Mouse (Mus musculus): Measurements from ENCODE around the gene Gm17324.
"Not testable (repeated sequence)": the region's sequence is repeated elsewhere in the genome, so short reads cannot be mapped to it uniquely, and the experiment has no call there.

The Gm17324 gene

DNA sequence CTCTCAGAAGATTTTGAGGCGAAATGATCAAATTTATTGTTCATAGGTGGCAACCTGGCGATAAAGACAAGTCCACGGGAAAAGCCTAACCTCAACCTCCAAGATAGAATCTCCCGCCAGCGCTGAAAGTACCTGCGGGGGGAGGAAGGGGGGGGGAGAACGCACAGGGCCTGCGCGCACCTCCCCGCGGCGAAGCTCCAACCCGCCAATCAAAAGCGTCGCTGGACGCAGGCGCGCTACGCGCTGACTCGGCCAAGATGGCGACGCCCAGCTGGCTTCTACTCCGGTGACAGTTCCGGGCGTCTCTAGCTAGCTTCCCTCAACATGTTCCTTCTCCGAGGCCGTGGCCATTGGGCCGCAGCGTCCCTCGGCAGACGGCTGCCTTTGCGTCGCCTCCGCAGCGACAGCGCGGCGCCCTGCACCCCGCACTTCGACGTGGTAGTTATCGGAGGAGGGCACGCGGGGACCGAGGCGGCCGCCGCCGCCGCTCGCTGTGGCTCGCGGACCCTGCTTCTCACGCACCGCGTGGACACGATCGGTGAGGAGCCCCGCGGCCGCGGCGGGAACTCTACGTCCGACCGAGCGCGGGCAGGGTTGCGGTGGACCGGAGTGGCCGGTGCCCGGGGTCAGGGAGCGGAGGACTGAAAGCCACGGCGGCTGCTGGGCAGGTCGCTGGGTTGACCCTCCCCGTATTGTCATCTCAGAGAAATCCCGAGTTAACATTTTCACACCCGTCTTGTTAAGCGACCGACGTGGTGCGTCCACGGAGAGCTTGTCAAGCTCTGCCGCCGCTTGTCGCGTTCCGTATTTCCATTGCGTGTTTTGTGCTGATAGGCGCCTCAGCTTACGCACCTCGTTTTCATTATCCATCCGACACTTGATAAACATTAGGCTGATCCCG, at the start of gene Gm17324, which contains the start of gene Mto1:
TSS of gene Gm17324 (minus strand) at position 814 of the 901 bp plus-strand sequence.
TSS of gene Mto1 (plus strand) at position 236 of the 901 bp plus-strand sequence.
- DNase-seq (ENCODE audit: low read depth, low spot score) = peak; percentile 91

DNA sequence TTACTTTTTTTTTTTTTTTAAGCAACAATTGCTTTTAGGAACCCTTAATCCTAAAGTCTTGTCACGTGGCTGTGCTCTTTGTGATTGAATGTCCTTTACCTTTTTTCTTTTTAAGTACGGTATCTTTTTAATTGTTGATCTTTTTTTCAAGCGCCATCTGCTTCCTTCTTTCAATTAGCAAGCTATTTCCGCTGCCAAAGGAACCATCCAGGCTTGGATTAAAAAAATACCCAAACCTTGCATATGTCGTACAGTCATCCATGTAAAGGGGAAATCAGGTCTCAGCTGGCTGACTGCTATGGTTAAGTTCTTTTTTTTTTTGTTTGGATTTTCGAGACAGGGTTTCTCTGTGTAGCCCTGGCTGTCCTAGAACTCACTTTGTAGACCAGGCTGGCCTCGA, 44.6 kb upstream of the Gm17324 start:
- DNase-seq (ENCODE audit: low read depth, low spot score) = no peak

DNA sequence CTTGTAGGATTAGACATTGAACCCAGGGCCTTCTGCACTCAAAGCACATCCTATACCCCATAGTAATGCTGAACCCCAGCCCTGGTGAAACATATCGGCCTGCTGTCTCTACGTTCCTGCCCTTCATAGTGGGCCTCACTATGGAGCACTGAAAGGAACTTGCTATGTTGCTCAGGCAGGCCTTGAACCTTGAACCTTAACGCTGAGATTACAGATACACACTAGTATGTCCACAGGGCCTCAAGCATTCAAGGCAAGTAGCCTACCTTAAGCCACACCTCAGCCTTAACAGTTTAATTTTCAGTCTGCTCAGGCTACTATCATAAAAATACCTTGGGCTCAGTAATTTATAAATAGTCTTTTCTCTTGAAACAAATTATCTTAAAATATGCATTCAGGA, 43.7 kb upstream of the Gm17324 start:
- no peak for DNase-seq (ENCODE audit: low read depth, low spot score)

DNA sequence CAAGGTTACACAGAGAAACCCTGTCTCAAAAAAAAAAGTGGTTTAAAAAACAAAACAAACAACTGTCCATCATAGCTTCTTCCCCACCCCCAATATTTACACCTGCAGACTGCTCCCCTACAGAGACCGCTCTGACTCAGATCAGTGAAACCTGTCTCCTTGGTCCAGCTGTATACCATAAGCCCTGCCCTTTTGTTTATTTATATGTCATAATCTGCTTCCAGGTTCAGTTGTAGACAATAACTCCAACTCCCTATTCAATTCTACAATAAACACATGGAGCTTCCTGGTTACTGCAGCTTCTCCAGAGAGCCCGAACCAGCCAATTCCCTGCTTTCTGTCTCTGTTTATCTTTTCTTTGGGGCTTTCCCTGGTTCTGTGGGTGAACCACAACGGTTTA, 42.6 kb upstream of the Gm17324 start:
- no peak for DNase-seq (ENCODE audit: low read depth, low spot score)

DNA sequence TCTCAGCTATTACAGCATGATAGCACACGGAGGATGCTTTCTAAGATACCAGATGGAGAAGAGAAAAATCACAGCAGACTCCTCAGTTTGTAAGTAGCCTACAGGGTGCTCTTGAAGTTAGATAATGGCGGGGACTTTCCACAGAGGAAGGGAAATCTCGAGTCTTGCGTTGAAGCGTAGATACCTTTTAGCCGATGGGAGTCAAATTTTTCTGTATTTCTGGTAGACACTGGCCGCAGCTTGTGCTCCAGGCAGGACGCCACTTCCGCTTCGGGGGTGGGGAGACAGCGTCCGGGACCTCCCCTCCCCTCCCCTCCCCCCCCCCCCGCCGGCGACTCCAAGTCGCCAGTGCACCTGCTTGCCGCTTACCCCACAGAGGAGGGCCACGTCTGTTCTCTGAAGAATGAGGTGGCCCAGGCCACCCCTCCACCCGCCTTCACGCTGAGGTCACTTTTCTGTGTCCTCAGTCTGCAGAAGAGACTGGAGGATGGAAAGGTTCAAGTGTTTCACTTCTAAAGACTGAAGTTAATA, 40.4 kb upstream of the Gm17324 start, which contains the start of gene Eef1a1:
TSS of gene Eef1a1 (minus strand) at position 262 of the 531 bp plus-strand sequence.
- DNase-seq (ENCODE audit: low read depth, low spot score) = no peak

DNA sequence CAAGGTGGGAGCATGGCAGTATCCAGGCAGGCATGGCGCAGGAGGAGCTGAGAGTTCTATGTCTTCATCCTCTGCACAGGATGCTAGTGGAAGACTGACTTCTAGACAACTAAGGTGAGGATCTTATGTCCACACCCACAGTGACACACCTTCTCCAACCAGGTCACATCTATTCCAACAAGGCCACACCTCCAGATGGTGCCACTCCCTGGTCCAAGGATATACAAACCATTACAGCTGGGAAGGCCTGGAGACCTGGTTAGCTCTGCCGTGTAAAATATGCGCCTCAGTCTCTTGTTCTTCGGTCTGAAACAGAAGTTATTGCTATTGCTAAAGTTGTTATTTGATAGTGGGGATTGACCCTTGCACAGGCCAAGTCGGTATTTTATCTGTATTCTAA, 39.4 kb upstream of the Gm17324 start:
- DNase-seq (ENCODE audit: low read depth, low spot score) = not testable (repeated sequence)

DNA sequence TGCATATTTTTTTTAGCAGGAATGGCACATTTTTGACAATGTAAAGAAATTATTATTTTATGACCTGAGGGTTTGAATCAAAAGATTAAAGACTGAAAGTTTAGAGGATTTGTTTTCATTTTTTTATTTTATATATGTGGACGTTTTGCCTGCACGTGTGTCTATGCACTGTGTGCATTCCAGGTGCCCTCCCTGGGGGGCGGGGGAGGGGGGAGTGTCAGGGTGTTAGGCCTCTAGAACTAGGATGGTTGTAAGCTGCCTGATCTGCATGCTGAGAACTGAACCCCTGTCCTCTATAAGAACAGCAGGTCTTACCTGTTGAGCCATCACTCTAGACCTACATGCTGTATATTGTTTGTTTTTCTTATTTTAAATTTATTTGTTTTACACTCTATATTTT, 36.1 kb upstream of the Gm17324 start:
- no peak for DNase-seq (ENCODE audit: low read depth, low spot score)

DNA sequence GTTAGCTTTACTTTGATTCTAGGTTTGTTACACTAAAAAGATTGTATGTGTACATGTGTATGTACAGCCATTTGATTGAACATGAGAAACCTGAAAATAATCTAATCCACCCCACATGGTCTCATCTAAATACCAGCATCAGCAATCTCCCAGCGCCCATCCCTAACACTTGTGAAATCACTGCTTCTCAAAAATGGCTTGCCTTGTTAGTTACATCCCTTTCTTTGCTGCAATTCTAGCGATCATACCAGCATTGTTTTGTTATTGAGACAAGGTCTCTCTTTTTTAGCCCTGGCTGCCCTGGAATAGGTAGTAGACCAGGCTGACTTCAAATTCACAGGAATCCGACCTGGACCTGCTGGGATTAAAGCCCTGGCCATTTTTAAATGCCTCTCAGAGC, 33.8 kb upstream of the Gm17324 start:
- DNase-seq (ENCODE audit: low read depth, low spot score) = no peak

DNA sequence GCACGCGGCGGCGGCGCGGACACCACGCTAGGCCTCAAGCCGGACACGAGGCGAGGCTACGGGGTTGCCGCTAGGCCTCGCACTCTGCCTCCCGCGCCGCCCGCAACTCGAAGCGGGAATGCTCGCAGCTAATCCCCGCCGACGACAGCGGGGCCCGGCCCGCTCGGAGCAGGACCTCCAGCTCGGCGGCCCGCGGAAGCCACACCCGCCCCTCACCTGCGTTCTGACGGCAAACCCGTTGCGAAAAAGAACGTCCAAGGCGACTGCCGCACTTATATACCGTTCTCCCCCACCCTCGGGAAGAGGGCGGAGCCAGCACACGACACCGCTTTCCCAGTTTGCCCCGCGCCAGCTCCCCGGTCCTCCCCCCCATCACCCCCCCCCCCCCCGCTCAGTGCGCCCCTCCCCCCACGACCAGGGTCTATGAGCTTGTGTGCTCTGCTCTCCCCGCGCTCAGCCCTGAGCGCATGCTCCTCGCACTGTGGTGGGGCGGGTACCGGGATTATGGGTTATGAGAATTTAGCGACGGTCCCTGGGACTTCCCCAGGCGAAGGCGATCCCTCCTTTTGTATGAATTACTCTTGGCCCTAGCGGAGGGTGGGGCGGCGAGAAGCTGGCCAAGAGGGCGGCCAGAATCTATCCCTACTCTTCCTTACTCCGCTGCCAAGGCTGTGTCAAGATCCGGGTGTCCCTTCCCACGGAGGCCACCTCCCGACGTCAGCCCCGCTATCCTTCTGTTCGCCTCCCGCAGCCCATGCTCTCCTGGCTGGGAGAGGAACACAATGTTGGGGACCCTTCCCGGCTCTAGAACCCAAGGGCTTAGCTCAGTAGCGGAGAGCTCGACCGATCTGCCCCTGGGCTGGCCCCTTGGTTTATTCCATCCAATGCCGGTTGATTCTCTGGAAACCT, 33.1 kb upstream of the Gm17324 start:
- DNase-seq (ENCODE audit: low read depth, low spot score) = peak; percentile 95

DNA sequence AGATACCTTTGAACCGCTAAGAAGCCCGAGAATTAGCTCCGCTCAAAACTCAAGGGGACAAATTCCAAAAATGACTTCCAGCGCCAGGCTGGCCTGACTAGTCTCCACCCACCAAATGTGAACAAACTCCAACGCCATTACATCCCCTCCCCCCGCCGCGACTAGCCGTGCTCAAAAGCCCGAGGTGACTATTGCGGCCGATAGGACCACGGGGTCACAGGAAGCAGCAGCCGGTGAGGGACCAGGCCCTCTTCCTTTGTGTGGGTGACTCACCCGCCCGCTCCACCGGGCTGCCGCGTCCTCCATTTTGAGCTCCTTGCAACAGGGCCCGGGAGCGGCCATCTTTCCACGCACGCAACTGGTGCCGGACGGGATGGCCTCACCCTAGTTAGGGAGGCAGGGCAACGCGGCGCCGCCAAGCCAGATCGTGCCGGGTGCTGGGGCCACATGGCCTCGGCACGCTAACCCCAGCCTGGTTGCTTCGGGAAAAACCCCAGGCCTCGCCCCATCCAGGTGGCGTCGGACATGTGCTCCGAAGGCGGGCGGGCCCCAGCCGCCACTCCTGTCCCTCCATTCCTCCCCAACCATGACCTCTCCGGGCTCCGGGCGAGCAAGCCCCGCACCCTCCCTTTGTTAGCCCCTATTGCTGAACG, 32.2 kb upstream of the Gm17324 start:
- DNase-seq (ENCODE audit: low read depth, low spot score) = peak; percentile 69

DNA sequence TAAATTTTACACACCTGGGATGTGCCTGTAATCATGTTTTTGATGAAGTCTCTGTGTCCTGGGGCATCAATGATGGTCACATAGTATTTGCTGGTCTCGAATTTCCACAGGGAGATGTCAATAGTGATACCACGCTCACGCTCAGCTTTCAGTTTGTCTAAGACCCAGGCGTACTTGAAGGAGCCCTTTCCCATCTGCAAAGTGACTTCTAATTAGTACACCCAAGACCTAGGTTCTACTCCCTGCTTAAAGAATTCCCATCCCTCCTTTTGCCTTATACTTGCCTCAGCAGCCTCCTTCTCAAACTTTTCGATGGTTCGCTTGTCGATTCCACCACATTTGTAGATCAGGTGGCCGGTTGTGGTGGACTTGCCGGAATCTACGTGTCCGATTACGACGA, 31.6 kb upstream of the Gm17324 start:
- not testable (repeated sequence) for DNase-seq (ENCODE audit: low read depth, low spot score)

DNA sequence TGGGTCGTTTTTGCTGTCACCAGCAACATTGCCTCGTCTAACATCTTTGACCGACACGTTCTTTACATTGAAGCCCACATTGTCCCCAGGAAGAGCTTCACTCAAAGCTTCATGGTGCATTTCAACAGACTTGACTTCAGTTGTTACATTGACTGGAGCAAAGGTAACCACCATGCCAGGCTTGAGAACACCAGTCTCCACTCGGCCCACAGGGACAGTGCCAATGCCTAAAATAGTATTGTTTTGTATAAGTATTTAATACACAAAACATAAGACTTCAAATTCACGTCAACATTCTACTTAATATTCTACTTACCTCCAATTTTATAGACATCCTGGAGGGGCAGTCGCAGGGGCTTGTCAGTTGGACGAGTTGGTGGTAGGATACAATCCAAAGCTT, 30.7 kb upstream of the Gm17324 start:
- DNase-seq (ENCODE audit: low read depth, low spot score) = not testable (repeated sequence)

DNA sequence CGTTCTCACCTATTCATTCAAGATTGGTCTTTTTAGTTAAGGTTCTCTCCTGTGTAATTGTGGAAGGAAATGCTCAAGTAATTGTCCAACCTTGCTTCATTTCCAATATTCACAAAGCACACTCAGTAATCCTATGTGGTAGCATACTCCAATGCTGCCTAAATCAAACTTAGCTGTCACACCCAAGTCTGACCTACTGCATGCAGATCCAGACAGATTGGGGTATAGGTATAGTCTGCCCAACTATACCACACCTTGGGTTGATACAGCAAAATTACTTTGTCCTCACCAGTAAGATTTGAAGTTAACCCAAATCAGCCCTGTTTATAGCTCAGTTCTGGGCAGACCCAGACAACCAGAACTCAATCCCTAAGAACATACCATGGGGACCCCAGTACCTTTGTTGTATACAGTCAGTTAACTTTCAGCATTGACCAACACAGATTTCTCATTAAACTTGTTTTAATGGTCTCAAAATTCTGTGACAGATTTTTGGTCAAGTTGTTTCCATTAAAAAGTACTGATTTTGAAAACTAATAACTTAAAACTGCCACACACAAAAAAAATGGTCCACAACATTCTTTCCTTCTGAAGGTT, 29.5 kb upstream of the Gm17324 start:
- DNase-seq (ENCODE audit: low read depth, low spot score) = not testable (repeated sequence)

DNA sequence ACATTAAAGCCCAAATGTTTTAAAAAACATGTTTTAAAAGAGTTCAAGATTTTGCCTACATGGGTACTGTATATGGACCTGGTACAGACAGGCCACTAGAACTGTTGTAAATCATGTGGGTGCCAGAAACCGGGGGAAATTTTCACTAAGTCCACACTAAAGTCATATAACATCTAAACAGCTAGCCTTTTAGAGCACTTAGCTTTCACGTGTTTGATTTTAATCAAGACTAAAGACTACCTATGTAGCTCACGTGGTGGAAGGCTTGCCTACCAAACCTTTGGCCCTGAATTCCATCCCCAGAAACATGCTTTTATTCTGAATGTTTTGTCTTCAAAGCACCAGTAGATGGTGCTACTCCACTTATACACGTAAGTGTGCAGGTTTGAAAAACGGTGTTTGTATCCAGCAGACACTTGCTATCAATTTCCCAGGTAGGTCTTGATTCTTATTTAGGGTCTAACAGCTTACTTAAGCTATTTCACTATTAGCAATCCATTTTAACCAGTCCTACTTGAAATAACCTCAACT, 28.5 kb upstream of the Gm17324 start:
- no peak for DNase-seq (ENCODE audit: low read depth, low spot score)

DNA sequence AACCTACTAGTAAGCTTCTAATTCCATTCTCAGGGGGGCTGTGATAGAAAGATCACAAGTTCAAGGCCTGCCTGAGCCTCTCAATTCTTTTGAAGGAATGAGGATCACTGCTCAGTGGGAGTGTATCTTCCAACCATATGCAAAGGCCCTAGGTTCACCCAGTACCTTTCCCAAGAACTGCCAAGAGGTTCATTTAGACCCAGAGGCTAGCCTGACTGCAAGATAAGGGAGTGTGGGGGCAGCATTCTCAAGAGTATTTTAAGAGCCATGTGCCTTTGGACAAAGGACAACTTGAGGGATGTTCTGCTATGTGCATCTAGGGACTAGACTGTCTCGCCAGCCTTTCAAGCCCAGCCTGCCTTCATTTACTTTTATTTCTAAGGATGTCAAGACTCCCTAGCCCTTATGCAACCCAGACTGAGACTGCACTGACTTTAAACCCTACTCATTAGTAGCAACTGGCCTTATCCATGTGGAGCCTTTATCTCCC, 28.0 kb upstream of the Gm17324 start:
- DNase-seq (ENCODE audit: low read depth, low spot score) = no peak

DNA sequence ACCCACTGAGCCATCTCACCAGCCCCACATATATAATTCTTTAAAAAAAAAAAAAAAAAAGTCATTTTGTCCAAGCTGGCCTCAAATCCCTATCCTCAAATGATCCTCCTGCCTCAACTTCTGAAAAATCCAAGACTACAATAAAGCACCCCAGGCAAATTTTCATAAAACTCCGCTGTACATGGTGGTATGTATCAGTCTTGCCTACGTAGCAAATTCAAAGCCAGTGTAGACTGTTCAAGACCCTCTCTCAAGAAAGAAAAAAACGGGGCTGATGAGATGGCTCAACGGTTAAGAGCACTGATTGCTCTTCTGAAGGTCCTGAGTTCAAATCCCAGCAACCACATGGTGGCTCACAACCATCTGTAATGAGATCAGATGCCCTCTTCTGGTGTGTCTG, 27.3 kb upstream of the Gm17324 start:
- no peak for DNase-seq (ENCODE audit: low read depth, low spot score)

DNA sequence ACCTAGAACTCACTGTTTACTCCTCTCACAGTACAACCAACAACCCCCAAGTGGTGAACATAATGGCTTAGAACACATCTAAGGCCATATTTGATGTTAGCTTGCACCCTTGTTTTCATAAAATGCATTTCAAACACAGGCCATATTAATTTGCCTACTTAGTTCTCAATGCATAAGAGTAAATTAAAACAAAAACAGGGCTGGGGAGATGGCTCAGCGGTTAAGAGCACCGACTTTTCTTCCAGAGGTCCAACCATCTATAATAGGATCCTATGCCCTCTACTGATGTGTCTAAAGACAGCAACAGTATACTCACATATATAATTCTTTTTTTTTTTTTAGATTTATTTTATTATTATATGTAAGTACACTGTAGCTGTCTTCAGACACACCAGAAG, 26.8 kb upstream of the Gm17324 start:
- DNase-seq (ENCODE audit: low read depth, low spot score) = no peak

DNA sequence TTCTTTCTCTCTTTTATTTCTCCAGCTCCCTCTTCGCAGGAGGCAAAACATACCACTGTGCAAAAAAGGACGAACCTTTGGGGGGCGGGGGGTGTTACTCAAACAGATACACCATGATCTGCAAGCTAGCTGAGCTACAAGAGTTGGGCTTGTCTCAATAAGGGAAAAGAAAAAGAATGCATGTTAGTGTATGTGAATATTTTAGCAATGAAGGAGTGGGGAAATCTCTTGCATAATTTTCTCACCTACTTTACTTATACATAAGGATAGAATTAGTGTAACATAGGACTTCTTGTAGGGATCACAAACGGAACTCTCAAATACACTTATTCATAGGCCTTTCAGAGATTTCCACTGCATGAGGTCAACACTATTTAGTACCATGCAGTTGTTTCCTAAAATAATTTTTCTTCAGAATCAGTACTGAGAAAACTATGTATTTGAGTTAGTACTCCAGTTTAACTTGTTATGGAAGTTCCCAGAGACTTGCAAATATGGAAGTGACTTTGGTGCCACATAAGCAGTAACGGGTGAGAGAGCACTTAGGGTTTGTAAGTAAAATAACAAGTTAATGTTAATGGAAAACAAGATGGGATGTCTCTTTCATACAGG, 26.3 kb upstream of the Gm17324 start:
- no peak for DNase-seq (ENCODE audit: low read depth, low spot score)

DNA sequence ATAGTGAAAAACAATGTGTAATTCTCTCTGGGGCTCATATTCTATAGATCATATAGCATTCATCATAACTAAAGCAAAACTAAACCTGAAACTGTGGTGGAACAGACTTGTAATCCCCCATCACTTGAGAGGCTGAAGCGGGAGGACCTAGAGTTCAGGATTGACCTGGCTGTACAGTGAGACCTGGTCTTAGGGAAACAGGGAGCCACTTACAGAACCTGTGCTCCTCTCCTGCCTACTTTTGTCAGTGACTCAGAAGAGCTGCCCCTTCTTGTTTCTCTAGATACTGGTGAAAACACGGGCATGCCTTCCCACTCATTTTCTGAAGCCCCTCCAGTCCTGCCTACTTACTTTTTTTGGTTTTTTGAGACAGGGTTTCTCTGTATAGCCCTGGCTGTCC, 25.7 kb upstream of the Gm17324 start:
- no peak for DNase-seq (ENCODE audit: low read depth, low spot score)

DNA sequence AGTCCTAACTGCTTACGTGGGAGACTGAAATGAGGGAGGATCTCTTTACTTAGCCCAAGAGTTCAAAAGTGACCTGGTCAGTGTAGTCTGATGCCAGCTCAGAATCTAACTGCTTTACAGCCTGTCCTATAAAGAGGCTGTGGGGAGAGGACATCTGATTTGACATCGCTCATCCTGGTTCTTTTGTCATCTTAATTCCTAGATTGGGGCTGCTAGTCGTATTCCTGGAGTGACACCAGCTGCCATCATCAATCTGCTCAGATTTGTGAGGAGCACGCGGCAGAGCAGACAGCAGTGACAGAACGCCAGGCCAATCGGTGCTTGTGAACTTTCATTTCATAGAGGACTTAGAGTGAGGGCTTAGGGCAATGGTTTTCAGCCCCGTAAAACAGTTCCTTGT, 25.0 kb upstream of the Gm17324 start:
- no peak for DNase-seq (ENCODE audit: low read depth, low spot score)
